Mouse (Mus musculus) midbrain, embryonic 11.5 days (tissue): ENCODE results near the gene Map3k3. TPM values are rescaled to one million over a fixed set of nuclear protein-coding genes. Genes with fewer than 3 reads are reported as not detected.

Experiments used
- ATAC-seq: fragments of 200-750 bp; cut with Nextera tagmentation; 2 replicates; pipeline ENCODE4 v1.8.0; 2017; ENCODE audit warnings: moderate TSS enrichment, moderate library complexity; ENCODE audit not compliant: low FRiP score
- DNase-seq: peaks from one replicate; pipeline ENCODE4 v3.0.0; 2015; ENCODE audit warnings: low spot score; ENCODE audit errors: missing footprints
- H3K27ac ChIP-seq: fragments of 300-500 bp; sonication (generic); 2 replicates; pipeline ENCODE4 v1.5.1; 2014; ENCODE audit warnings: low read depth, low read length
- H3K27me3 ChIP-seq: fragments of 300-500 bp; sonication (generic); 2 replicates; pipeline ENCODE4 v1.6.1; 2014; ENCODE audit warnings: mild to moderate bottlenecking, low read length, moderate library complexity, mixed read lengths; ENCODE audit not compliant: control insufficient read depth, insufficient read depth
- H3K36me3 ChIP-seq: fragments of 300-500 bp; sonication (generic); 2 replicates; pipeline ENCODE4 v1.6.1; 2014; ENCODE audit warnings: mild to moderate bottlenecking, low read length, moderate library complexity, mixed read lengths; ENCODE audit not compliant: control insufficient read depth, insufficient read depth
- H3K4me1 ChIP-seq: fragments of 300-500 bp; sonication (generic); 2 replicates; pipeline ENCODE4 v1.6.1; 2014; ENCODE audit warnings: low read length; ENCODE audit not compliant: control insufficient read depth, insufficient read depth
- H3K4me2 ChIP-seq: fragments of 300-500 bp; sonication (generic); 2 replicates; pipeline ENCODE4 v1.6.1; 2014; ENCODE audit warnings: mild to moderate bottlenecking, moderate library complexity
- H3K4me3 ChIP-seq: fragments of 300-500 bp; sonication (generic); 2 replicates; pipeline ENCODE4 v1.5.1; 2014; ENCODE audit warnings: low read depth, low read length
- H3K9ac ChIP-seq: fragments of 300-500 bp; sonication (generic); 2 replicates; pipeline ENCODE4 v1.6.1; 2014; ENCODE audit warnings: low read length
- H3K9me3 ChIP-seq: fragments of 300-500 bp; sonication (generic); 2 replicates; pipeline ENCODE4 v1.6.1; 2016; ENCODE audit warnings: low read length; ENCODE audit not compliant: control insufficient read depth
- WGBS: fragments of 180-500 bp; shearing (Covaris S2); extraction: QIAGEN DNeasy Blood & Tissue Kit; methylation state at CpG from one replicate; pipeline ENCODE4 v1.1.7; 2014; 5-methylcytosine and 5-hydroxymethylcytosine counted together
- polyA plus RNA-seq: library from polyadenylated mRNA; unstranded; fragments of >200 nt; fragmentation: Nextera tagmentation; extraction: Ambion mirVana; gene quantifications from 2 replicates; pipeline ENCODE4 v1.2.1, GENCODE M21; 2014

Gene Map3k3
- polyA plus RNA-seq, 1 experiment from 2014 or later, result 16.8 TPM

- Histone ChIP-seq H3K4me1 (no peaks in the 10 kb centered on the region), H3K9ac (no peak overlapping the region), H3K36me3 (0 out of 2 replicates have a peak, but pooled peaks cover 3% of the 10 kb centered on the region), H3K9me3 (no peaks in the 10 kb centered on the region), H3K4me2 (no peak overlapping the region), H3K27ac (no peak overlapping the region), H3K4me3 (no peak overlapping the region), H3K27me3 (no peaks in the 10 kb centered on the region)
- DNase-seq, result peak; percentile 35
- no peak for ATAC-seq
- 84% methylated on average over 5 of the region's 5 CpGs for WGBS
Measured at GRCm38 (mm10) chr11:106174372-106174771, 90.0 kb downstream of the Map3k3 start.

GRCm38 (mm10) chr11:106175081-106175480 lies 90.7 kb downstream of the Map3k3 start:
- Histone ChIP-seq H3K9ac (no peak overlapping the region), H3K9me3 (no peaks in the 10 kb centered on the region), H3K36me3 (0 out of 2 replicates have a peak, but pooled peaks cover 3% of the 10 kb centered on the region), H3K27ac (no peak overlapping the region), H3K27me3 (no peaks in the 10 kb centered on the region), H3K4me3 (no peak overlapping the region), H3K4me1 (no peaks in the 10 kb centered on the region), H3K4me2 (no peak overlapping the region)
- ATAC-seq (no peak), DNase-seq (no peak)
- 80% methylated on average over 3 of the region's 3 CpGs for WGBS

DNA sequence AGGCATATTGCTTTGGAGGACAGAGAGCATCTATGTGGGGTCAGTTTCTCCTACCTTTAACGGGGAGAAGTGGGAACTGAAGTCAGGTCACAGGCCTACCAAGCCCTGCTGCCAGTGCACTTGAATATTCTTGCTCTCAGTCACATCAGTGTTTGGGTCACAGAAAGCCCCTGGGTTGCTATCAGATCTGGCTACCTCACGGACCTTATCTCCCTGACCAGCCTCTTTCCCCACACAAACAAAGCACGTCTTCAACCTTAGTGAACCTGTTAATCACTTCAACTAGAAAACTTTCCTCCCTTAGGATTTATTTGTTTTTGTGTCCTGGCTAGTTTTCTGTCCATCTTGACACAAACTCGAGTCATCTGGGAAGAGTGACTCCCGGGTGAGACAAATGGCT lies 92.0 kb downstream of the Map3k3 start:
- Histone ChIP-seq H3K4me3 (no peak overlapping the region), H3K27ac (no peak overlapping the region), H3K4me2 (no peak overlapping the region), H3K36me3 (0 out of 2 replicates have a peak, but pooled peaks cover 3% of the 10 kb centered on the region), H3K9ac (no peak overlapping the region), H3K4me1 (no peaks in the 10 kb centered on the region), H3K9me3 (no peaks in the 10 kb centered on the region), H3K27me3 (no peaks in the 10 kb centered on the region)
- no peak for ATAC-seq
- peak; percentile 26 for DNase-seq
- WGBS, result 91% methylated on average over 5 of the region's 5 CpGs

DNA sequence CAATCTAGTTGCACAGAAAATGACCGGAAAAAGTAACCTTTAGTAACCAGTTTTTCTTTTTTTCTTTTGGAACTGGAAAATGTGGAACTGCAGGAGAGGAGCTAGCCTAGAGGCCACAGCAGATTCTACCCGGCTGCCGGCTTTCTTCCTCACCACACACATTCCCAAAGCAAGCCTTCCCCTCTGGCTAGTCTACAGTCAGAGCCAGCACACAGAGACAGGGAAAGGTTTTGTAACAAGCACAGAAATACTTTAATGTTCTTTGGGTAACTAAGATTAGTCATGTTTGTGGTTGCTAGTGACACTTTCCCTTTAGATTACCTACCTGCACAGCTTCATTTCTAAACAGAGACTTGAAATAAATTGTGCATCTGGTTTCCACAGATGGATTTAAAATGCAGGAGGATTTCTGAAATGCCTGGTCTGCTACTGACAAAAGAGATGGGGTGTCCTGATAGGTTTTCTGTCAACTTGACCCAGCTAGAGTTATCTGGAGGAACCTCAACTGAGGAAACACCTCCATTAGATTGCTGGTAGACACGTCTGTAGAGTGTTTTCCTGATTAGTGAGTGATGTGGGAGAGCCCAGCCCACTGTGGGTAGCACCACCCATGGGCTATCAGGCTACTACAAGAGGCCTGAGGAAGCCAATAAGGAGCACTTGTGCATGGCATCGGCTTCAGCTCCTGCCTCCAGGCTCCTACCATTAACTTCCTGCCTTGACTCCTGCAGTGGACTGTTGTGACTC lies 93.8 kb downstream of the Map3k3 start:
- 86% methylated on average over 5 of the region's 5 CpGs for WGBS

DNA sequence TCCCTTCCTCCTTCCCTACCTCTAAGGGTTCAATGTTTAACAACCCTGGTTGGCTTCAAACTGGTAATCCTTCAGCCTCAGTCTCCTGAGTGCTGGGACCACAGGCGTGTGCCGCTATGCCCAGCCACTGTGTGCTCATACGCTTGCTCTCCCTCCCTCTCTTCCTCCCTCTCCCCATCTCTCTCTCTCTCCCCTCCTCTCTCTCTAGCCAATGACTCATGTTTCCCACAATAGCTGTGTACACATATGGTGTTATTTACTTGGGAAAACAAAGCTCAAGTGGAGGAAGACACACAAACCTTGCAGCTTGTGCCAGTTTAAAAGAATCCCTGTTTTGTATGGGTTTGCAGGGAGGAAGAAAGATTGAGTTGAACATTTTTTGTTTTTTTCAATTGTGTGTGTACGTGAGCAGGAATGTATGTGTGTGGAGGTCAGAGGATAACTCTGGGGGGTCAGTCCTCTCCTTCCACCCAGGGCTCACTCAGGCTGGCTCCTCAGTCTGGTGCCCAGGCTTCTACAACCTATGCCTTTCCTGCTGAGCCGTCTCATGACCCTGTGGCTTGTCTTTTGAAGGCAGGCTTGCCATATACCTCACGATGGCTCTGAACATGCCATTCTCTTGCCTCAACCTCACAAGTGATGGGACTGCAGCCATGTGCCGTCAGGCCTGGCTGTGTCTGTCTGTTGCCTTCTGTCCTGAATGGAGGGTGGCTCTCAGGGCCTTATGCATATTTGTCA lies 95.5 kb downstream of the Map3k3 start:
- ATAC-seq (no peak), DNase-seq (peak; percentile 41)
- Histone ChIP-seq H3K27me3 (no peaks in the 10 kb centered on the region), H3K9ac (no peak overlapping the region), H3K4me2 (no peak overlapping the region), H3K27ac (no peak overlapping the region), H3K36me3 (no peaks in the 10 kb centered on the region), H3K4me3 (no peak overlapping the region), H3K4me1 (no peaks in the 10 kb centered on the region), H3K9me3 (no peaks in the 10 kb centered on the region)
- WGBS, result 78% methylated on average over 7 of the region's 7 CpGs

More for the DNA sequence above, 93.8 kb downstream of the Map3k3 start:
- H3K9ac ChIP-seq, result no peak overlapping the region
- peak; percentile 70 for DNase-seq
- H3K36me3 ChIP-seq, result 0 out of 2 replicates have a peak, but pooled peaks cover under 1% of the 10 kb centered on the region
- no peak overlapping the region for H3K4me2 ChIP-seq
- ATAC-seq, result no peak
- no peak overlapping the region for H3K27ac ChIP-seq
- H3K9me3 ChIP-seq, result no peaks in the 10 kb centered on the region
- H3K4me1 ChIP-seq, result no peaks in the 10 kb centered on the region
- H3K27me3 ChIP-seq, result no peaks in the 10 kb centered on the region
- no peak overlapping the region for H3K4me3 ChIP-seq

GRCm38 (mm10) chr11:106180449-106180801 lies 96.0 kb downstream of the Map3k3 start:
- H3K4me2 ChIP-seq, result no peak overlapping the region
- H3K9me3 ChIP-seq, result no peaks in the 10 kb centered on the region
- no peaks in the 10 kb centered on the region for H3K4me1 ChIP-seq
- ATAC-seq (no peak), DNase-seq (no peak)
- H3K36me3 ChIP-seq, result no peaks in the 10 kb centered on the region
- no peak overlapping the region for H3K4me3 ChIP-seq
- H3K27me3 ChIP-seq, result no peaks in the 10 kb centered on the region
- WGBS, result 84% methylated on average over 2 of the region's 2 CpGs
- no peak overlapping the region for H3K9ac ChIP-seq
- H3K27ac ChIP-seq, result no peak overlapping the region

DNA sequence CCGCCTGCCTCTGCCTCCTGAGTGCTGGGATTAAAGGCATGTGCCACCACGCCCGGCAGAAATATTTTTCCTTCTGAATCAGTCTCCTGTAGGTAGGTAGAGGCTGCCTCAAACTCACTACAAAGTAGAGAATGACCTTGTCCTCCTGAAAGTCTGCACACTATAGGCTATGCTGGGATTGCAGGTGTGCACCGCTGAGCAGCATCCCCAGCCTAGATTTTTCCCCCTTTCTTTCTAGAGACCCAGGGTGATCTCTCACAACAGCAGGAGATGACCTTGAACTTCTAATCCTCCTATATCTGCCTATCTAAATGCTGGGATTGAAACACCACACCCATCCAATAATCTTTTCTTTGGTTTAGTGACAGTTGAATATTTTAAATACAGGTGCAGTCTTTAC lies 102.9 kb downstream of the Map3k3 start:
- H3K4me1 ChIP-seq, result no peaks in the 10 kb centered on the region; the same call in 1 of the 2 replicates
- H3K9me3 ChIP-seq, result no peaks in the 10 kb centered on the region
- ATAC-seq (no peak), DNase-seq (no peak)
- no peak overlapping the region for H3K9ac ChIP-seq
- H3K36me3 ChIP-seq, result no peaks in the 10 kb centered on the region
- no peak overlapping the region for H3K27ac ChIP-seq
- no peaks in the 10 kb centered on the region for H3K27me3 ChIP-seq
- 93% methylated on average over 4 of the region's 4 CpGs for WGBS
- H3K4me2 ChIP-seq, result no peak overlapping the region
- no peak overlapping the region for H3K4me3 ChIP-seq

DNA sequence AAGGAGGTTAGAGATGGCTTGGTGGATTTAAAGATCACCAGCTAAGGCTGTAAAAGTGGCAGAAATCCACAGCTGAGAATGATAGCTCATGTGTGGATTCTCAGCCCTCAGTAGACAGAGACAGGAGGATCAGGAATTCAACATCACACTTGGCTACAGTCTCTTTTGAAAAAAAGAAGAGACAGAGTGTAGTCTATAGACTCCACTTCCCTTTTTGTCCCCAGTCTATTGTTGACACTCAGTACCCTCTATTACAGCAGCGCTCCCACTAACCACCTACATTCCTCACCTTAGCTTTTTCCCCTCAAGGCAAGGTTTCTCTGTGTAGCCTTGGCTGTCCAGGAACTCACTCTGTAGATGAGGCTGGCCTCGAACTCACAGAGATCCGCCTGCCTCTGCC lies 107.3 kb downstream of the Map3k3 start:
- no peaks in the 10 kb centered on the region for H3K27me3 ChIP-seq
- no peak for DNase-seq
- H3K4me2 ChIP-seq, result no peak overlapping the region
- 92% methylated on average over 3 of the region's 3 CpGs for WGBS
- no peak overlapping the region for H3K27ac ChIP-seq
- no peak overlapping the region for H3K4me3 ChIP-seq
- no peak for ATAC-seq
- H3K4me1 ChIP-seq, result peaks cover 4% of the 10 kb centered on the region; the same call in 1 of the 2 replicates
- H3K36me3 ChIP-seq, result no peaks in the 10 kb centered on the region
- no peaks in the 10 kb centered on the region for H3K9me3 ChIP-seq
- no peak overlapping the region for H3K9ac ChIP-seq

GRCm38 (mm10) chr11:106192241-106192640 lies 107.8 kb downstream of the Map3k3 start:
- Histone ChIP-seq H3K4me1 (peaks cover 4% of the 10 kb centered on the region; the same call in 1 of the 2 replicates), H3K4me3 (0 out of 2 replicates have a peak overlapping the region, but pooled peaks have one; percentile 69), H3K27me3 (no peaks in the 10 kb centered on the region), H3K4me2 (peak overlapping the region; percentile 73), H3K27ac (no peak overlapping the region), H3K36me3 (no peaks in the 10 kb centered on the region), H3K9ac (no peak overlapping the region), H3K9me3 (no peaks in the 10 kb centered on the region)
- DNase-seq, result no peak
- no peak for ATAC-seq
- WGBS, result 89% methylated on average over 5 of the region's 5 CpGs
